Mouse (Mus musculus) midbrain, embryonic 13.5 days (tissue): Measurements from ENCODE around the gene Actr8. TPM values are rescaled to one million over a fixed set of nuclear protein-coding genes. Genes with fewer than 3 reads are reported as not detected.

ENCODE experiments used
- ATAC-seq: fragments of 200-750 bp; cut with Nextera tagmentation; 2 replicates; pipeline ENCODE4 v1.8.0; 2017; ENCODE audit warnings: mild to moderate bottlenecking, moderate TSS enrichment, moderate library complexity
- H3K27ac ChIP-seq: fragments of 300-500 bp; sonication (generic); 2 replicates; pipeline ENCODE4 v1.5.1; 2015; ENCODE audit warnings: inconsistent platforms, mild to moderate bottlenecking, moderate library complexity
- H3K27me3 ChIP-seq: fragments of 300-500 bp; sonication (generic); 2 replicates; pipeline ENCODE4 v1.6.1; 2015; ENCODE audit warnings: mild to moderate bottlenecking, inconsistent platforms
- H3K36me3 ChIP-seq: fragments of 300-500 bp; sonication (generic); 2 replicates; pipeline ENCODE4 v1.6.1; 2015; ENCODE audit warnings: mild to moderate bottlenecking, inconsistent platforms
- H3K4me1 ChIP-seq: fragments of 300-500 bp; sonication (generic); replicated peaks from 2 replicates; pipeline ENCODE4 v1.6.1; 2015; ENCODE audit warnings: inconsistent platforms
- H3K4me2 ChIP-seq: fragments of 300-500 bp; sonication (generic); replicated peaks from 2 replicates; pipeline ENCODE4 v1.6.1; 2015; ENCODE audit warnings: moderate library complexity, mild to moderate bottlenecking, inconsistent platforms
- H3K4me3 ChIP-seq: fragments of 300-500 bp; sonication (generic); replicated peaks from 2 replicates; pipeline ENCODE4 v1.5.1; 2015; ENCODE audit warnings: mild to moderate bottlenecking, inconsistent platforms
- H3K9ac ChIP-seq: fragments of 300-500 bp; sonication (generic); replicated peaks from 2 replicates; pipeline ENCODE4 v1.6.1; 2015; ENCODE audit warnings: mild to moderate bottlenecking, inconsistent platforms
- H3K9me3 ChIP-seq: fragments of 300-500 bp; sonication (generic); 2 replicates; pipeline ENCODE4 v1.6.1; 2016; ENCODE audit warnings: mild to moderate bottlenecking, inconsistent platforms
- WGBS: fragments of 180-500 bp; shearing (Covaris S2); methylation state at CpG from one replicate; pipeline ENCODE4 v1.1.7; 2015; 5-methylcytosine and 5-hydroxymethylcytosine counted together
- polyA plus RNA-seq: library from polyadenylated mRNA; unstranded; fragments of >200 nt; fragmentation: Nextera tagmentation; extraction: Ambion mirVana; gene quantifications from 2 replicates; pipeline ENCODE4 v1.2.1, GENCODE M21; 2015

The Actr8 gene
- polyA plus RNA-seq: 92.3 and 96.5 TPM in 2 replicates

DNA sequence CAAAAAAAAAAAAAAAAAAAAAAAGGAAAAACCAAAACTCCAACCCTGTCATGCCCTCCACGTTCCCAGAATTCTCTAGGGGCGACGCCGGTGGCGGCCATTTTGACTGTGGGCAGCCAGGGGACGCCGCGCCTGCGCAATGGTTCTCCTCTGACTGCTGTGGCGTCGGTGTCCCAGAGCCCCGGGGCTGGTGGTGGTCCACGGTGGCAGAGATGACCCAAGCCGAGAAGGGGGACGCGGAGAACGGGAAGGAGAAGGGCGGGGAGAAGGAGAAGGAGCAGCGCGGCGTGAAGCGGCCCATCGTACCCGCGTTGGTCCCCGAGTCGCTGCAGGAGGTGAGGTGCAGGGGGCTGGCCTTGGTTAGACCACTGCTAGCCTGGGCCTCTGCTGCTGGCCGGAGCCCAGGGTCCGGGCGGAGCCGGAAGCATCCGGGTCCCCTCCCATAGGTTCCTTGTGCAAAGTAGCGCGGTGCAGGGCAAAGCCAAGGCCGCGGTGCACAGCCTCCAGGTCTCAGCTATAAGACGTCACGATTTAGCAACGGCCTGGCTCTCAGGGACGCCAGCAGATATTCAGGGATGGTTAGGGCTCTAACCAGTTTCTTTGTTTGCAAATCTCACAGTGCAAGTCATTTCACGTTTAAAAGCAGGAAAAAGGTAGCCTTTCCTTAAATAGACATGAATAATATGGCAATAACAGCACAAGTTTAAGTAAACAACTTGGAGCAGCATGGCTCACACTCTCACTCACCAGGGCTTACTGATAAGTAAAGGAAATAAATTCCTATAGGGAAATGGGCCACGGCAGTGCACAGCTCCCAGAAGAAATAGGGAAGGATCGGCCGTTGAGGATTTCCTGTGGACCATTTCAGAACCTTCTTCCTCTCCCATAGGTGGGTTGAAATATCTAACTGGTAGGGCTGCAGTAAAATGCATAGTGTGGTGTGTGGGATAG lies at the start of gene Actr8:
Actr8 (plus strand) TSS at position 84 of the 951 bp plus-strand sequence.
- Histone ChIP-seq H3K9me3 (no peaks in the 10 kb centered on the region), H3K36me3 (peaks cover 62% of the 10 kb centered on the region), H3K4me3 (peak within 1 kb of the TSS; percentile 80), H3K4me1 (peaks cover 11% of the 10 kb centered on the region), H3K27me3 (no peaks in the 10 kb centered on the region), H3K9ac (peak within 1 kb of the TSS; percentile 88), H3K4me2 (peak within 1 kb of the TSS; percentile 78), H3K27ac (peak within 1 kb of the TSS; percentile 92)
- ATAC-seq: peak; percentile 97
- 3% methylated on average over 44 of the region's 44 CpGs for WGBS

- no peak overlapping the region for H3K4me3 ChIP-seq
- ATAC-seq: no peak
- no peaks in the 10 kb centered on the region for H3K9me3 ChIP-seq
- no peak overlapping the region for H3K9ac ChIP-seq
- WGBS: 76% methylated on average over 4 of the region's 4 CpGs
- H3K27me3 ChIP-seq: no peaks in the 10 kb centered on the region
- no peaks in the 10 kb centered on the region for H3K36me3 ChIP-seq
- H3K27ac ChIP-seq: no peak overlapping the region
- H3K4me2 ChIP-seq: no peak overlapping the region
- H3K4me1 ChIP-seq: no peaks in the 10 kb centered on the region
Measured at GRCm38 (mm10) chr14:29928966-29929365, 49.2 kb upstream of the Actr8 start.

GRCm38 (mm10) chr14:29935516-29935915 lies 42.6 kb upstream of the Actr8 start:
- no peak for ATAC-seq
- no peak overlapping the region for H3K4me3 ChIP-seq

DNA sequence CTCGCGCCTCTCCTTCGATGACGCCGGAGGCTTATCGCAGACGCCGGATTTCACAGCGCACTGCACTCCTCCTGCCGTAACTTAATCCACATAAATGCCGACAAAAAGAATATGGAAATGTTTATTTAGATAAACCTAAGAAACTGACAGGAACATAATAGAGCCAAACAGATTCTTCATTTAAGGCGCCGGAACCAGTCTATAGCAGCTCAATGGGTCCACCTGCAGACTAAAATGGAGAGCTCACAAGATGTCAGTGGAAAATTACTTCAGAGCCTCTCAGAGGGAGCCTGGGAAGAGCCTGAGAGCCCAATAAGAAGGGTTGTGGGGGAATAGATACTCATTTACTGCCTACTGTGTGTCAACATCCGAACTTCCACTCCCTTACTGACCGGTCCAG lies 40.7 kb upstream of the Actr8 start:
- Histone ChIP-seq H3K9me3 (no peaks in the 10 kb centered on the region; the same call in 1 of the 2 replicates), H3K4me3 (no peak overlapping the region), H3K27me3 (peaks cover 9% of the 10 kb centered on the region; the same call in 1 of the 2 replicates), H3K4me2 (0 out of 2 replicates have a peak overlapping the region, but pooled peaks have one; percentile 7), H3K27ac (no peak overlapping the region), H3K9ac (no peak overlapping the region), H3K4me1 (peaks cover 14% of the 10 kb centered on the region), H3K36me3 (no peaks in the 10 kb centered on the region)
- no peak for ATAC-seq
- 60% methylated on average over 15 of the region's 15 CpGs for WGBS

More at GRCm38 (mm10) chr14:29935516-29935915, 42.6 kb upstream of the Actr8 start:
- Histone ChIP-seq H3K9ac (no peak overlapping the region), H3K27me3 (peaks cover 4% of the 10 kb centered on the region; the same call in 1 of the 2 replicates), H3K27ac (no peak overlapping the region), H3K36me3 (no peaks in the 10 kb centered on the region), H3K9me3 (no peaks in the 10 kb centered on the region; the same call in 1 of the 2 replicates), H3K4me2 (no peak overlapping the region), H3K4me1 (peaks cover 14% of the 10 kb centered on the region)
- whole genome bisulfite sequencing: 52% methylated on average over 5 of the region's 5 CpGs

DNA sequence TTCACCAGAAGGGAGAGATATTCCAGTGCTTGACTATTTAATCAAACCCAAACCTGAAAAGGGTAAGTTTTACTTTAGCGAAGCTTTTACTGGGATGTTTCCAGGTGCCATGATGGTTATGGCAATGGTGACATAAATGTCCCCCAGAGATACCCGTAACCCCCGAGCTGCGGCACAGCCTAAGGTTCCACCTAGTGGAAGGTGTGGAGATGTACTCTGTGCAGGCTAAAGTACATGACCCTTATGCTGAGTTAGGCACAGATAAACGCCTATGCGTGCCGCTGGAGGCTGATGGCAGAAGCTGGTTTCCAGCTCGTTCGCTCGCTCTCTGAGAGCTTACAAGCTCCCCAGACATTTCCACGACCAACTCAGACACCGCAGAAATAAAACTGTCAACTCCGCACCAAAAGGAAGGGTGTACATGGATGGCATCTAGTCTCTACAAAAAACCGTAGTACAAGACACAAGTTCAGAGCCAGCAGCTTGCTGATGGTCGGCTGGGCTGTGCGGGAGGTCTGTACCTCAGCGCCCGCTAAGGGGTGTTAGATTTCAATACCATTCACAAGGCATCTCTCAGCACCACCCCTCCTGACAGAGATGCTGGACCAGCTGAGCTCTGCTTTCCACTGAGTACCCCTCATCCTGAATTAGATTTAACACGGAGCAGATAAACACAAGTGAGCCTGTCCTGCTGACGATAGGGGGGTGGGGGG lies 38.4 kb upstream of the Actr8 start:
- Histone ChIP-seq H3K4me3 (0 out of 2 replicates have a peak overlapping the region, but pooled peaks have one; percentile 5), H3K27me3 (peaks cover 9% of the 10 kb centered on the region; the same call in 1 of the 2 replicates), H3K4me2 (peak overlapping the region; percentile 39), H3K27ac (peak overlapping the region; percentile 39; the same call in 1 of the 2 replicates), H3K9ac (peak overlapping the region; percentile 30; the same call in 1 of the 2 replicates), H3K4me1 (peaks cover 14% of the 10 kb centered on the region), H3K9me3 (no peaks in the 10 kb centered on the region), H3K36me3 (no peaks in the 10 kb centered on the region)
- 30% methylated on average over 20 of the region's 20 CpGs for WGBS
- peak; percentile 74 for ATAC-seq

GRCm38 (mm10) chr14:29940313-29940812 lies 37.8 kb upstream of the Actr8 start:
- WGBS: 11% methylated on average over 10 of the region's 10 CpGs
- Histone ChIP-seq H3K4me1 (peaks cover 14% of the 10 kb centered on the region), H3K4me3 (0 out of 2 replicates have a peak overlapping the region, but pooled peaks have one; percentile 5), H3K4me2 (peak overlapping the region; percentile 39), H3K9me3 (no peaks in the 10 kb centered on the region), H3K27ac (peak overlapping the region; percentile 39; the same call in 1 of the 2 replicates), H3K27me3 (0 out of 2 replicates have a peak, but pooled peaks cover 5% of the 10 kb centered on the region), H3K36me3 (no peaks in the 10 kb centered on the region), H3K9ac (0 out of 2 replicates have a peak overlapping the region, but pooled peaks have one; percentile 30)
- ATAC-seq: peak; percentile 88

DNA sequence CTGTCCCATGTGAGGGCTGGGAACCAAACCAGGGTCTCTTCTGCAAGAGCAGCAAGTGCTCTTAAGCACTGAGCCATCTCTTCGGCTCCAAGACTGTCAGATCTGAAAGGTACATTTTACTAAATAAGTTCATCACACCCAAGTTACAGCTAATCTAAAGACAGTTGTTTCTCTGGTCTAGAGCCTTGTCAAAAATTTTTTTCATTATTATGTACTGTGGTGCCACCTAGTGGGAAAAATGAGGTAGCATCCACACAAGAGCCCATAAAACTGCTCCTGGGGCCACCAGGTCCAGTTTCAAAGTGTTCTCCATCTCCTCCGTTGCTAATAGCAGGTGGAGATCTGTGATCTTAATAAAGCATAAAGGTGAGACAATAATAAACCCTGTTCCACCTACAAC lies 37.3 kb upstream of the Actr8 start:
- ATAC-seq: peak; percentile 32
- Histone ChIP-seq H3K4me2 (no peak overlapping the region), H3K27me3 (0 out of 2 replicates have a peak, but pooled peaks cover 5% of the 10 kb centered on the region), H3K4me3 (no peak overlapping the region), H3K9me3 (no peaks in the 10 kb centered on the region), H3K27ac (no peak overlapping the region), H3K9ac (no peak overlapping the region), H3K4me1 (peaks cover 14% of the 10 kb centered on the region), H3K36me3 (no peaks in the 10 kb centered on the region)
- 9% methylated on average over 2 of the region's 2 CpGs for WGBS

DNA sequence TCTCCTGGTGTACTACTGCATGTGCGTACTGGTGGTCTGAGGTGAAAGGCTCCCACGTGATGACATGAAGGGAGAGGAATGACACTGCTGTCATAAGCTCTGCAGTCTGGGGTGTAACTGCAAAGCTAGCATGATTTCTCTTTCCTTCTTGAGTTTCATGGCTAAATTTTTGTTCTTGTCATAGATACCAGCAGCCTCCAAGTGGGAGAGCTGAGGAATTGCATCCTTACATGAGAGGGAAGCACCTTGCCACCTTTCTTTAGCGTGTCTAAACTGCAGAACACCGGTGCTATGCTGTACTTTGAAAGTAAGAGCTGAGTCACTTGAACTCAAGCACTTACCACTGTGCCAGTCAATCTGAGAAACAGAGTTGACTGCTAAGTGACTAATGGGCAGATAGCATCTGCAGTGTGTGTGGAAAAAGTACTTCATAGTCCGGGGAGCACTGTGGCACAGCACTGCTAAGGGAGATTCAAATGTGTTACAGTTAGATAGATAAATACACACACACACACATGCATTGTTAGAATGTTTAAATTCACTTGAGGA lies 31.3 kb upstream of the Actr8 start:
- 85% methylated on average over 5 of the region's 5 CpGs for WGBS
- Histone ChIP-seq H3K27ac (no peak overlapping the region), H3K9me3 (no peaks in the 10 kb centered on the region), H3K4me2 (no peak overlapping the region), H3K36me3 (no peaks in the 10 kb centered on the region), H3K27me3 (0 out of 2 replicates have a peak, but pooled peaks cover 5% of the 10 kb centered on the region), H3K9ac (no peak overlapping the region), H3K4me1 (no peaks in the 10 kb centered on the region), H3K4me3 (no peak overlapping the region)
- no peak for ATAC-seq

GRCm38 (mm10) chr14:29950805-29951204 lies 27.3 kb upstream of the Actr8 start:
- Histone ChIP-seq H3K36me3 (no peaks in the 10 kb centered on the region), H3K4me3 (no peak overlapping the region), H3K9ac (no peak overlapping the region), H3K4me1 (no peaks in the 10 kb centered on the region), H3K27me3 (no peaks in the 10 kb centered on the region), H3K9me3 (no peaks in the 10 kb centered on the region), H3K27ac (no peak overlapping the region), H3K4me2 (no peak overlapping the region)
- no peak for ATAC-seq
- 83% methylated on average over 4 of the region's 4 CpGs for WGBS

DNA sequence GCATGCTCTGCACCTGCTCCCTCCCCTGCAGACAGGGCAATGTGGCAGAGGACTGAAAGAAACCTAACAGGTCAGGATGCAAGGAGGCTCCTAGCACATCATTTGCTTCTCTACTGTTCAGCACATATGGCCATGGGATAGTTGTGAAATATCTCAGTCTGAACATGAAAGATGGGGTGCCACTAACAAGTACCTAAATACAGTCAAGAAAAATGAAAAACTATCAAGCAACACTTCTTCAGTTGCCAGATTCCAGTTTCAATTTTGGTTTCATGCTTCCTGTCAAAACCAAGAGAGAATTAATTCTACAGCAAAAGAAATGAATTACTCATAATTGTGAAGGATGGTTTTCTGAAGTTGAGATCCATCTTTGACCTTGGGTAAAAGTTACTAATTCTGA lies 20.7 kb upstream of the Actr8 start:
- ATAC-seq: no peak
- Histone ChIP-seq H3K36me3 (no peaks in the 10 kb centered on the region), H3K9me3 (0 out of 2 replicates have a peak, but pooled peaks cover under 1% of the 10 kb centered on the region), H3K27me3 (no peaks in the 10 kb centered on the region), H3K9ac (no peak overlapping the region), H3K4me3 (no peak overlapping the region), H3K4me1 (no peaks in the 10 kb centered on the region), H3K27ac (no peak overlapping the region), H3K4me2 (no peak overlapping the region)

GRCm38 (mm10) chr14:29967611-29968010 lies 10.5 kb upstream of the Actr8 start:
- Histone ChIP-seq H3K36me3 (peaks cover 28% of the 10 kb centered on the region), H3K9me3 (0 out of 2 replicates have a peak, but pooled peaks cover 3% of the 10 kb centered on the region), H3K4me2 (peak overlapping the region; percentile 54), H3K9ac (peak overlapping the region; percentile 50), H3K27ac (peak overlapping the region; percentile 35; the same call in 1 of the 2 replicates), H3K4me1 (peaks cover 25% of the 10 kb centered on the region), H3K27me3 (no peaks in the 10 kb centered on the region), H3K4me3 (peak overlapping the region; percentile 91)
- WGBS: 65% methylated on average over 7 of the region's 7 CpGs
- ATAC-seq: peak; percentile 0; the same call in 1 of the 2 replicates
